In genomic region chr1:166056098-166056756, GRCm38 (mm10) we compare ENCODE assay signal across 12 mouse cellular contexts. TPM values are rescaled to one million over a fixed set of nuclear protein-coding genes. Genes with fewer than 3 reads are reported as not detected.
DNase-seq lines count a peak whose midpoint lies in the region; ATAC-seq lines count a peak whose summit lies in the region.
"Had no signal": no experiment of that assay in that cellular context is flagged by ENCODE, and none has a peak within 500 bp of the region (broad histone marks: within the 10 kb centered on the region; RNA-seq: fewer than 3 reads in every experiment).

No protein-coding gene starts in this region.

- no peak overlapping the region for H3K4me2 ChIP-seq in hindbrain, embryonic 11.5 days (replicated peaks; ENCODE audit: low read depth, low read length)
- H3K4me2 ChIP-seq in midbrain, embryonic 13.5 days (replicated peaks): no peak overlapping the region
- H3K4me2 ChIP-seq: liver, embryonic 13.5 days had no signal

- H3K4me1 ChIP-seq in hindbrain, embryonic 11.5 days (replicated peaks; ENCODE audit: control insufficient read depth, insufficient read depth, low read length): peaks cover 9% of the 10 kb centered on the region; the same call in 1 of the 2 replicates
- peaks cover 25% of the 10 kb centered on the region for H3K4me1 ChIP-seq in midbrain, embryonic 13.5 days (replicated peaks)

- peak; percentile 25 for DNase-seq in ovary, postnatal 36 days (ENCODE audit: low spot score)
- DNase-seq in ovary, postnatal 14 days (ENCODE audit: low spot score): no peak
- peak; percentile 12 for DNase-seq in hindbrain, embryonic 11.5 days (ENCODE audit: low spot score)
- DNase-seq in thymus, postnatal 25 days: no peak
- no peak for DNase-seq in urinary bladder, adult 2 months (ENCODE audit: low spot score)
- DNase-seq: cerebellum, postnatal 25 days; kidney, postnatal 10 days; liver, embryonic 13.5 days; lung, postnatal 36 days; right cerebral cortex, postnatal 4 days had no signal

- H3K36me3 ChIP-seq in hindbrain, embryonic 11.5 days (ENCODE audit: control insufficient read depth, insufficient read depth, low read length): no peaks in the 10 kb centered on the region
- no peaks in the 10 kb centered on the region for H3K36me3 ChIP-seq in midbrain, embryonic 13.5 days
- H3K36me3 ChIP-seq: liver, embryonic 13.5 days had no signal

- WGBS in hindbrain, embryonic 11.5 days: 28% methylated on average over 9 of the region's 9 CpGs
- WGBS in midbrain, embryonic 13.5 days: 19% methylated on average over 9 of the region's 9 CpGs

- H3K9me3 ChIP-seq in hindbrain, embryonic 11.5 days (ENCODE audit: control insufficient read depth, low read length): no peaks in the 10 kb centered on the region
- no peaks in the 10 kb centered on the region for H3K9me3 ChIP-seq in midbrain, embryonic 13.5 days
- H3K9me3 ChIP-seq: liver, embryonic 13.5 days had no signal

- no peak overlapping the region for H3K27ac ChIP-seq in hindbrain, embryonic 11.5 days (ENCODE audit: low read depth, low read length)
- H3K27ac ChIP-seq in midbrain, embryonic 13.5 days: 0 out of 2 replicates have a peak overlapping the region, but pooled peaks have one; percentile 1
- H3K27ac ChIP-seq: liver, embryonic 13.5 days had no signal

- H3K9ac ChIP-seq in hindbrain, embryonic 11.5 days (ENCODE audit: low read depth, low read length): no peak overlapping the region
- H3K9ac ChIP-seq in midbrain, embryonic 13.5 days (replicated peaks): no peak overlapping the region
- H3K9ac ChIP-seq: liver, embryonic 13.5 days had no signal

- H3K4me3 ChIP-seq in hindbrain, embryonic 11.5 days (ENCODE audit: low read depth, low read length): no peak overlapping the region
- H3K4me3 ChIP-seq in midbrain, embryonic 13.5 days (replicated peaks): no peak overlapping the region
- H3K4me3 ChIP-seq: liver, embryonic 13.5 days had no signal

- no peaks in the 10 kb centered on the region for H3K27me3 ChIP-seq in hindbrain, embryonic 11.5 days (ENCODE audit: control insufficient read depth, insufficient read depth, low read length)
- H3K27me3 ChIP-seq in midbrain, embryonic 13.5 days: 0 out of 2 replicates have a peak, but pooled peaks cover 9% of the 10 kb centered on the region

- peak; percentile 41; the same call in 1 of the 2 replicates for ATAC-seq in hindbrain, embryonic 11.5 days (ENCODE audit: low FRiP score)
- peak; percentile 46 for ATAC-seq in midbrain, embryonic 13.5 days
- ATAC-seq in megakaryocyte progenitor cell, adult 5-6 weeks (replicated peaks; ENCODE audit: poor library complexity): no peak

RNA-seq across cellular contexts. Expression of gene Pou2f1, which starts 53.7 kb away (rescaled TPM):
- 25.0 and 26.1 TPM in 2 replicates for polyA plus RNA-seq in hindbrain, embryonic 11.5 days (2014; fragmentation: Nextera tagmentation; extraction: Ambion mirVana)
- polyA plus RNA-seq in midbrain, embryonic 13.5 days (2015; fragmentation: Nextera tagmentation; extraction: Ambion mirVana): 26.0 and 27.7 TPM in 2 replicates
- 23.9 and 28.5 TPM in 2 replicates for total RNA-seq in megakaryocyte progenitor cell, adult 5-6 weeks (2015)
- total RNA-seq in megakaryocyte progenitor cell, adult 5-6 weeks (2017): 17.3 and 23.5 TPM in 2 replicates
- 3.0 and 4.7 TPM in 2 replicates for polyA plus RNA-seq in urinary bladder, adult 2 months (2012; rRNA removed)

Comparison
In these comparisons a context has a peak if more than half of its experiments do, and no peak if none do; other contexts are left out.
1. DNase-seq: peak in ovary, postnatal 36 days (single experiment) and hindbrain, embryonic 11.5 days (single experiment); none in ovary, postnatal 14 days (single experiment), thymus, postnatal 25 days (single experiment) and urinary bladder, adult 2 months (single experiment).